Mouse (Mus musculus): ENCODE results near the gene Fbxo9. TPM values are rescaled to one million over a fixed set of nuclear protein-coding genes. Genes with fewer than 3 reads are reported as not detected.

Fbxo9 gene
- polyA plus RNA-seq, 1 experiment, result 16.4 TPM

GRCm38 (mm10) chr9:78106821-78107220 is 2.0 kb downstream of the Fbxo9 start:
- H3K4me1 ChIP-seq (ENCODE audit: control insufficient read depth, insufficient read depth, low read length), result peaks cover 1% of the 10 kb centered on the region
- H3K9me3 ChIP-seq (replicated peaks; ENCODE audit: control insufficient read depth, insufficient read depth, low read length, poor library complexity, severe bottlenecking), result no peaks in the 10 kb centered on the region
- H3K36me3 ChIP-seq (ENCODE audit: control insufficient read depth, insufficient read depth, low read length, poor library complexity, severe bottlenecking), result 0 out of 2 replicates have a peak, but pooled peaks cover 2% of the 10 kb centered on the region
- H3K9ac ChIP-seq (ENCODE audit: low read depth, poor library complexity, severe bottlenecking), result no peak overlapping the region
- H3K27ac ChIP-seq (ENCODE audit: insufficient read depth, low read length), result no peak overlapping the region
- no peak overlapping the region for H3K4me3 ChIP-seq (ENCODE audit: low read depth, low read length)
- TF ChIP-seq CTCF (IDR thresholded peaks at IDR 0.05; ENCODE audit: low read depth, low read length) (no peak), POLR2A (IDR thresholded peaks at IDR 0.05; ENCODE audit: insufficient read depth, low read length) (no peak), EP300 (IDR thresholded peaks at IDR 0.05; ENCODE audit: insufficient read depth, low read depth, low read length) (no peak)
- no peaks in the 10 kb centered on the region for H3K27me3 ChIP-seq (ENCODE audit: control insufficient read depth, insufficient read depth, low read length, poor library complexity, severe bottlenecking)

- Histone ChIP-seq H3K36me3 (ENCODE audit: control insufficient read depth, insufficient read depth, low read length, poor library complexity, severe bottlenecking) (peaks cover 8% of the 10 kb centered on the region; the same call in 1 of the 2 replicates), H3K9me3 (replicated peaks; ENCODE audit: control insufficient read depth, insufficient read depth, low read length, poor library complexity, severe bottlenecking) (no peaks in the 10 kb centered on the region)
- no peak for TF ChIP-seq CTCF (IDR thresholded peaks at IDR 0.05; ENCODE audit: low read depth, low read length)
- TF ChIP-seq EP300 (IDR thresholded peaks at IDR 0.05; ENCODE audit: insufficient read depth, low read depth, low read length), result no peak
- TF ChIP-seq POLR2A (IDR thresholded peaks at IDR 0.05; ENCODE audit: insufficient read depth, low read length), result no peak
Measured at GRCm38 (mm10) chr9:78105501-78105932, 3.3 kb downstream of the Fbxo9 start.

GRCm38 (mm10) chr9:78104973-78105372 is 3.9 kb downstream of the Fbxo9 start:
- Histone ChIP-seq H3K27ac (ENCODE audit: insufficient read depth, low read length) (no peak overlapping the region), H3K4me3 (ENCODE audit: low read depth, low read length) (no peak overlapping the region), H3K9me3 (replicated peaks; ENCODE audit: control insufficient read depth, insufficient read depth, low read length, poor library complexity, severe bottlenecking) (no peaks in the 10 kb centered on the region), H3K9ac (ENCODE audit: low read depth, poor library complexity, severe bottlenecking) (no peak overlapping the region), H3K36me3 (ENCODE audit: control insufficient read depth, insufficient read depth, low read length, poor library complexity, severe bottlenecking) (peaks cover 8% of the 10 kb centered on the region; the same call in 1 of the 2 replicates), H3K4me1 (ENCODE audit: control insufficient read depth, insufficient read depth, low read length) (no peaks in the 10 kb centered on the region), H3K27me3 (ENCODE audit: control insufficient read depth, insufficient read depth, low read length, poor library complexity, severe bottlenecking) (no peaks in the 10 kb centered on the region)
- TF ChIP-seq POLR2A (IDR thresholded peaks at IDR 0.05; ENCODE audit: insufficient read depth, low read length) (no peak), CTCF (IDR thresholded peaks at IDR 0.05; ENCODE audit: low read depth, low read length) (no peak), EP300 (IDR thresholded peaks at IDR 0.05; ENCODE audit: insufficient read depth, low read depth, low read length) (no peak)

More at GRCm38 (mm10) chr9:78105501-78105932, 3.3 kb downstream of the Fbxo9 start:
- no peak overlapping the region for H3K4me3 ChIP-seq (ENCODE audit: low read depth, low read length)
- no peak overlapping the region for H3K9ac ChIP-seq (ENCODE audit: low read depth, poor library complexity, severe bottlenecking)
- H3K27ac ChIP-seq (ENCODE audit: insufficient read depth, low read length), result no peak overlapping the region
- H3K4me1 ChIP-seq (ENCODE audit: control insufficient read depth, insufficient read depth, low read length), result peaks cover 1% of the 10 kb centered on the region
- H3K27me3 ChIP-seq (ENCODE audit: control insufficient read depth, insufficient read depth, low read length, poor library complexity, severe bottlenecking), result no peaks in the 10 kb centered on the region

- H3K4me3 ChIP-seq (ENCODE audit: low read depth, low read length), result no peak overlapping the region
- no peaks in the 10 kb centered on the region for H3K4me1 ChIP-seq (ENCODE audit: control insufficient read depth, insufficient read depth, low read length)
- H3K9ac ChIP-seq (ENCODE audit: low read depth, poor library complexity, severe bottlenecking), result no peak overlapping the region
- no peak overlapping the region for H3K27ac ChIP-seq (ENCODE audit: insufficient read depth, low read length)
- TF ChIP-seq CTCF (IDR thresholded peaks at IDR 0.05; ENCODE audit: low read depth, low read length), result no peak
- no peak for TF ChIP-seq EP300 (IDR thresholded peaks at IDR 0.05; ENCODE audit: insufficient read depth, low read depth, low read length)
- no peak for TF ChIP-seq POLR2A (IDR thresholded peaks at IDR 0.05; ENCODE audit: insufficient read depth, low read length)
- H3K9me3 ChIP-seq (replicated peaks; ENCODE audit: control insufficient read depth, insufficient read depth, low read length, poor library complexity, severe bottlenecking), result no peaks in the 10 kb centered on the region
- H3K36me3 ChIP-seq (ENCODE audit: control insufficient read depth, insufficient read depth, low read length, poor library complexity, severe bottlenecking), result peaks cover 8% of the 10 kb centered on the region; the same call in 1 of the 2 replicates
- H3K27me3 ChIP-seq (ENCODE audit: control insufficient read depth, insufficient read depth, low read length, poor library complexity, severe bottlenecking), result no peaks in the 10 kb centered on the region
Measured at GRCm38 (mm10) chr9:78103965-78104560, 4.8 kb downstream of the Fbxo9 start.

- Histone ChIP-seq H3K9ac (ENCODE audit: low read depth, poor library complexity, severe bottlenecking) (no peak overlapping the region), H3K4me1 (ENCODE audit: control insufficient read depth, insufficient read depth, low read length) (no peaks in the 10 kb centered on the region), H3K4me3 (ENCODE audit: low read depth, low read length) (no peak overlapping the region), H3K36me3 (ENCODE audit: control insufficient read depth, insufficient read depth, low read length, poor library complexity, severe bottlenecking) (peaks cover 8% of the 10 kb centered on the region; the same call in 1 of the 2 replicates), H3K27ac (ENCODE audit: insufficient read depth, low read length) (no peak overlapping the region), H3K27me3 (ENCODE audit: control insufficient read depth, insufficient read depth, low read length, poor library complexity, severe bottlenecking) (no peaks in the 10 kb centered on the region), H3K9me3 (replicated peaks; ENCODE audit: control insufficient read depth, insufficient read depth, low read length, poor library complexity, severe bottlenecking) (no peaks in the 10 kb centered on the region; the same call in 1 of the 2 replicates)
- TF ChIP-seq EP300 (IDR thresholded peaks at IDR 0.05; ENCODE audit: insufficient read depth, low read depth, low read length) (no peak), POLR2A (IDR thresholded peaks at IDR 0.05; ENCODE audit: insufficient read depth, low read length) (no peak), CTCF (IDR thresholded peaks at IDR 0.05; ENCODE audit: low read depth, low read length) (no peak)
Measured at GRCm38 (mm10) chr9:78101431-78101830, 7.4 kb downstream of the Fbxo9 start.

- no peak overlapping the region for H3K9ac ChIP-seq (ENCODE audit: low read depth, poor library complexity, severe bottlenecking)
- peaks cover 8% of the 10 kb centered on the region; the same call in 1 of the 2 replicates for H3K36me3 ChIP-seq (ENCODE audit: control insufficient read depth, insufficient read depth, low read length, poor library complexity, severe bottlenecking)
- H3K4me3 ChIP-seq (ENCODE audit: low read depth, low read length), result no peak overlapping the region
- TF ChIP-seq EP300 (IDR thresholded peaks at IDR 0.05; ENCODE audit: insufficient read depth, low read depth, low read length) (no peak), CTCF (IDR thresholded peaks at IDR 0.05; ENCODE audit: low read depth, low read length) (no peak), POLR2A (IDR thresholded peaks at IDR 0.05; ENCODE audit: insufficient read depth, low read length) (no peak)
- H3K27me3 ChIP-seq (ENCODE audit: control insufficient read depth, insufficient read depth, low read length, poor library complexity, severe bottlenecking), result no peaks in the 10 kb centered on the region
- H3K4me1 ChIP-seq (ENCODE audit: control insufficient read depth, insufficient read depth, low read length), result no peaks in the 10 kb centered on the region
- no peak overlapping the region for H3K27ac ChIP-seq (ENCODE audit: insufficient read depth, low read length)
- H3K9me3 ChIP-seq (replicated peaks; ENCODE audit: control insufficient read depth, insufficient read depth, low read length, poor library complexity, severe bottlenecking), result no peaks in the 10 kb centered on the region; the same call in 1 of the 2 replicates
Measured at GRCm38 (mm10) chr9:78100956-78101355, 7.9 kb downstream of the Fbxo9 start.
